Mouse (Mus musculus): ENCODE results near the gene Retn. TPM values are rescaled to one million over a fixed set of nuclear protein-coding genes. Genes with fewer than 3 reads are reported as not detected.

Gene Retn
- polyA plus RNA-seq (2014; fragmentation: Illumina TruSeq; extraction: RNeasy Lipid Tissue Mini Kit (QIAGEN cat#74804); ENCODE audit: low read depth, low replicate concordance), result 7.4 TPM

GRCm38 (mm10) chr8:3655526-3655925, at the start of gene Retn:
Gene Retn (plus strand): TSS chr8:3655770.

DNA sequence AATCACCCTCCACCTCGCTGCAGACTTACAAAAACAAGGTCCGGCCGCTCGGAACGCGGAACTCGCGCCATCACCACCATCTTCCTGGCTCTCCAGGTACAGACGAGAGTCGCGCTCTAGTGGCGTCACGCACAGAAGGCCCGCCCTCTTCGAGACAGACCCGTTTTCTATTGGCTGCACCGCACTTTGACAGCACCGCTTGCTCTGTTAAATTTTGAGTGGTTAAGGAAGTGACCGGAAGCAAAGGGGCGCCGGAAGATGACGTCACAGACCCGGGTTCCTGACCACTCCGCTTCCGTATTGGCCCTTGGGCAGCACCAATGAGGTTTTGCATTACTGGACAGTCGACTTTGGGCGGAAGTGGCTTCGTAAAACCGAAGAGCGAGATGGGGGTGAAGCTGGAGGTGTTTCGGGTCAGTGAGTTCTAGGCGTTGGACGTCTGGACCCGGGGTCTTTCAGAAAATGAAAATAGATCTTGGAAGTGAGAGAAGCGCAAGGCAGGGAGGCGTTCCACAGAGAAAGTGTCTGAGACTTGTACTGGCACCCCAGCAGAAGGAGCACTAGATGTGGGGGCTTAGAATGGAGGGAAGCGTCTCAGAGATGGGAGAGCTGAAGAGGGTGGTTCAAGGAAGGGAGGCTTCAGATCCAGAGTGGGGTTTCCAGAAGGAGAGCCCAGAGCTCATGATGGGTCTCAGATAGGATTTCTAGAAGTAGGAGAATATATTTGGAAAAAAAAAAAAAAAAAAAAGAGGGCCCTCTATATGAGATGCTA, 34.2 kb upstream of the Retn start, which contains the start of the genes Xab2 and Pet100:
Gene Xab2 (minus strand): TSS at position 118 of the 772 bp plus-strand sequence.
Gene Pet100 (plus strand): TSS at position 350 of the 772 bp plus-strand sequence.

GRCm38 (mm10) chr8:3625445-3625844, 30.1 kb upstream of the Retn start, which contains the start of gene Pcp2:
Gene Pcp2 (minus strand): TSS chr8:3625545.

DNA sequence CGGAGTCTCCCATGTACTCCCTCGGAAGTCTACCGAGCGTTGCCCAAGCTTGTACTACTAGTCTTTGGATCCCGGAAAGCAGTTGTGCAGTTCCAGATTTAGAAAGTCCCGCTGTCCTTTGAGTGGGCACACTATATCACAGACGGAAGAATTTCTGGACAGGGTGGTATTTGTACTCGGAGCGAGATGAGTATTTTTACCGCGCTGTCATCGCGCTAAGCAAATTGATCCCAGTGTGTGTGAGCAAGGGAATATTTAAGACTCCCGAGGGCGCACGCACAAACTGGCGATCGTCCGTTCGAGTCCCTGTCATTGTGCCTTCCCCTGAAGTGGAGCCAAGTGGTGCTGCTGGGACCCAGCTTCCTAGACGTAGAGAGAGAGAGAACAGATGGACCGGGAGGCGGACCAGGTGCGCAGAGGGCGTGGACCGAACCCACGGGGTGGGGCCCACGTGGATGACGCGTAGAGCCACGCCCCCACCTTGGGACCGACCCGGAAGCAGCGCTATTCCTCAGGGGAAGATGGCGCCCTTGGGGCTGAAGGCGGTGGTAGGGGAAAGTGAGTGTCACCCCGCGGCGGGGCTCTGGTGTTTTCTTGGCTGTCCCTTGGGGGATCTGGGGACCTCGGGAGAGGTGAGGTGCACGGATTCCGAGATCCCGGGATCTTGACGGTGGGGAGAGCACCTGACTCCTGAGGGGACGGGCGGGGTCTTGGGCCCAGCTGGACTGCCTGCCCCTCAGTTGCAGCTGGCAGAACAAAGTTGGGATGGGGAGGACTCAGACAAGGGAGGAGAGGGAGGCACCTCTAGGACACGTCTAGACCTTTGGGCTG, 24.7 kb upstream of the Retn start, which contains the start of gene Stxbp2:
Gene Stxbp2 (plus strand): TSS at position 309 of the 831 bp plus-strand sequence.

GRCm38 (mm10) chr8:3665507-3665906, 9.9 kb downstream of the Retn start, which contains the start of gene Mcemp1:
Gene Mcemp1 (plus strand): TSS chr8:3665754.

DNA sequence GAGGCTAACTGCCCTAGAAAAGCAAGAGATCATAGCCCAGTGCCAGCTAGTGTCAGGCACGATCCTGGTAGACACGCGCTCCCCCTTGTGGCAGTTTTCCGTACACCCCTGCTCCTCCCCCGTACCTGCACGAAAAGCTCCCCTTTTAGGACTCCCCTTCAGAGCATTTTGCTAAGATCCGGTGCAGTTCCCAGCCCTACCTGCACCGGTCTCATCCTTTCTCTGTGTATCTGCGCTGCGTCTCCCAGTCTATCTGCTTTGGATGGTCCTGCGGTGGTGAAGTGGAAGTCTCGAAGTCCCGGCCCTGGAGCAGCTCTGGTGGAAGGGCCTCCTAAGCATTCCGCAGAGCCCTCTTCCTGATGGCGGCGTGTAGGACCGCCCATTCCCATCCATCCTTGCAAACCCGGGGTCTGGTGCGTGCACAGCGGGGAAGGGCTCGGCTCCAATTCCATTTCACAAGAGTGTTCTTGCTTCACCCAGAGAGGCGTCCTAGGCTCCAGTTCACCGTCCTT, 16.5 kb downstream of the Retn start, which contains the start of gene Fcor:
Gene Fcor (minus strand): TSS at position 383 of the 512 bp plus-strand sequence.

GRCm38 (mm10) chr8:3676131-3676992, 20.8 kb downstream of the Retn start, which contains the start of gene Trappc5:
Gene Trappc5 (plus strand): TSS chr8:3676299.

DNA sequence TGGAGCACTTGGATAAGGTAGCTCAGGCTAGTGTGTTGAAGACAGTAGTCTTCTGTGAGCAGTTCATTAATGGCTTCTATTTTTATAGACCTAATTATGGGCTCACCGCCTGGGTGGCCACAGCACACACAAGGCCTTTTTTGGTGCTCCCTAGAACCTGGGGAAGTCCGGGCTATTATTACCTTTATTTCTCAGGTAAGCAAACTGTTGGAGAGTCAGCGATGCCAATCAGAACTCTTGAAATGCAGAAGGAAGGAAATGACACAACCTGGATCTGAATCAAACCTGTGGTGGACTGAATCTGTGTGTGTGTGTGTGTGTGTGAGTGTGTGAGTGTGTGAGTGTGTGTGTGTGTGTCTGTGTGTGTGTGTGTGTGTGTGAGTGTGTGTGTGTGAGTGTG, 38.6 kb downstream of the Retn start, which contains the start of gene Fcer2a:
Gene Fcer2a (minus strand): TSS at position 55 of the 400 bp plus-strand sequence.

Other genes starting within 250 kb of the Retn start
- gene Pex11g, start 188.1 kb upstream of the Retn start, polyA plus RNA-seq (2014; fragmentation: Illumina TruSeq; extraction: RNeasy Lipid Tissue Mini Kit (QIAGEN cat#74804); ENCODE audit: low read depth, low replicate concordance), result 0.85 TPM
- not detected for gene Tex45, start 184.9 kb upstream of the Retn start, polyA plus RNA-seq (2014; fragmentation: Illumina TruSeq; extraction: RNeasy Lipid Tissue Mini Kit (QIAGEN cat#74804); ENCODE audit: low read depth, low replicate concordance)
- gene Zfp358, start 162.6 kb upstream of the Retn start, polyA plus RNA-seq (2014; fragmentation: Illumina TruSeq; extraction: RNeasy Lipid Tissue Mini Kit (QIAGEN cat#74804); ENCODE audit: low read depth, low replicate concordance), result 2.6 TPM
- gene Mcoln1, start 155.3 kb upstream of the Retn start, polyA plus RNA-seq (2014; fragmentation: Illumina TruSeq; extraction: RNeasy Lipid Tissue Mini Kit (QIAGEN cat#74804); ENCODE audit: low read depth, low replicate concordance), result 27.1 TPM
- gene Pnpla6, start 140.4 kb upstream of the Retn start, polyA plus RNA-seq (2014; fragmentation: Illumina TruSeq; extraction: RNeasy Lipid Tissue Mini Kit (QIAGEN cat#74804); ENCODE audit: low read depth, low replicate concordance), result 17.3 TPM
- 2.2 TPM for gene C330021F23Rik, start 87.8 kb upstream of the Retn start, polyA plus RNA-seq (2014; fragmentation: Illumina TruSeq; extraction: RNeasy Lipid Tissue Mini Kit (QIAGEN cat#74804); ENCODE audit: low read depth, low replicate concordance)
- gene Camsap3, start 68.5 kb upstream of the Retn start, polyA plus RNA-seq (2014; fragmentation: Illumina TruSeq; extraction: RNeasy Lipid Tissue Mini Kit (QIAGEN cat#74804); ENCODE audit: low read depth, low replicate concordance), result 6.7 TPM
- 0.50 TPM for gene Xab2, start 34.5 kb upstream of the Retn start, polyA plus RNA-seq (2014; fragmentation: Illumina TruSeq; extraction: RNeasy Lipid Tissue Mini Kit (QIAGEN cat#74804); ENCODE audit: low read depth, low replicate concordance)
- 17.8 TPM for gene Pet100, start 34.2 kb upstream of the Retn start, polyA plus RNA-seq (2014; fragmentation: Illumina TruSeq; extraction: RNeasy Lipid Tissue Mini Kit (QIAGEN cat#74804); ENCODE audit: low read depth, low replicate concordance)
- not detected for gene Pcp2, start 30.2 kb upstream of the Retn start, polyA plus RNA-seq (2014; fragmentation: Illumina TruSeq; extraction: RNeasy Lipid Tissue Mini Kit (QIAGEN cat#74804); ENCODE audit: low read depth, low replicate concordance)
- 69.0 TPM for gene Stxbp2, start 24.8 kb upstream of the Retn start, polyA plus RNA-seq (2014; fragmentation: Illumina TruSeq; extraction: RNeasy Lipid Tissue Mini Kit (QIAGEN cat#74804); ENCODE audit: low read depth, low replicate concordance)
- gene Mcemp1, start 10.0 kb downstream of the Retn start, polyA plus RNA-seq (2014; fragmentation: Illumina TruSeq; extraction: RNeasy Lipid Tissue Mini Kit (QIAGEN cat#74804); ENCODE audit: low read depth, low replicate concordance), result 0.60 TPM
- gene Fcor, start 16.6 kb downstream of the Retn start, polyA plus RNA-seq (2014; fragmentation: Illumina TruSeq; extraction: RNeasy Lipid Tissue Mini Kit (QIAGEN cat#74804); ENCODE audit: low read depth, low replicate concordance), result not detected
- gene Trappc5, start 20.5 kb downstream of the Retn start, polyA plus RNA-seq (2014; fragmentation: Illumina TruSeq; extraction: RNeasy Lipid Tissue Mini Kit (QIAGEN cat#74804); ENCODE audit: low read depth, low replicate concordance), result 7.8 TPM
- 5.3 TPM for gene Fcer2a, start 38.4 kb downstream of the Retn start, polyA plus RNA-seq (2014; fragmentation: Illumina TruSeq; extraction: RNeasy Lipid Tissue Mini Kit (QIAGEN cat#74804); ENCODE audit: low read depth, low replicate concordance)
- not detected for gene Clec4g, start 64.9 kb downstream of the Retn start, polyA plus RNA-seq (2014; fragmentation: Illumina TruSeq; extraction: RNeasy Lipid Tissue Mini Kit (QIAGEN cat#74804); ENCODE audit: low read depth, low replicate concordance)
- gene Cd209a, start 93.2 kb downstream of the Retn start, polyA plus RNA-seq (2014; fragmentation: Illumina TruSeq; extraction: RNeasy Lipid Tissue Mini Kit (QIAGEN cat#74804); ENCODE audit: low read depth, low replicate concordance), result 4.4 TPM
- 0.47 TPM for gene Cd209e, start 198.5 kb downstream of the Retn start, polyA plus RNA-seq (2014; fragmentation: Illumina TruSeq; extraction: RNeasy Lipid Tissue Mini Kit (QIAGEN cat#74804); ENCODE audit: low read depth, low replicate concordance)
- not detected for gene Cd209d, start 222.8 kb downstream of the Retn start, polyA plus RNA-seq (2014; fragmentation: Illumina TruSeq; extraction: RNeasy Lipid Tissue Mini Kit (QIAGEN cat#74804); ENCODE audit: low read depth, low replicate concordance)